Mouse (Mus musculus): ENCODE data around the gene Blm.

Blm gene

DNA sequence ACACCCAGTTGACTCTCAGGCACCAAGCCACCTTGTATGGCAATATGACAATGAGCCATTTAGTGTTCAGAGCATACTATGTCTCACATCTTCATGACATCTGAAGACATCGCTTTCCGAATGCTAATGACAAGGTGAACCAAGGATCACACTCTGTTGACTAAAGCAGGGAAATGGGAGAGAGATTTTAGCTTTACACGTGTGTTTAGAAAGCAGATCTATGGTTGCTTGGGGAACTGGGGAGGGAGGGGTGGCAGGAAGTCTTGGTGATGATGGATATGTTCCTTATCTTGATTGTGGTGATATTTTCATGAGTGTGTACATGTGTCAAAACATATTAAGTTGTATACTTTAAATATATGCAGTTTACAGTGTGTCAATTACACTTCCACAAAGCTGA lies 128.7 kb downstream of the Blm start:
- no peak for DNase-seq (ENCODE audit: low read depth, low spot score)

DNA sequence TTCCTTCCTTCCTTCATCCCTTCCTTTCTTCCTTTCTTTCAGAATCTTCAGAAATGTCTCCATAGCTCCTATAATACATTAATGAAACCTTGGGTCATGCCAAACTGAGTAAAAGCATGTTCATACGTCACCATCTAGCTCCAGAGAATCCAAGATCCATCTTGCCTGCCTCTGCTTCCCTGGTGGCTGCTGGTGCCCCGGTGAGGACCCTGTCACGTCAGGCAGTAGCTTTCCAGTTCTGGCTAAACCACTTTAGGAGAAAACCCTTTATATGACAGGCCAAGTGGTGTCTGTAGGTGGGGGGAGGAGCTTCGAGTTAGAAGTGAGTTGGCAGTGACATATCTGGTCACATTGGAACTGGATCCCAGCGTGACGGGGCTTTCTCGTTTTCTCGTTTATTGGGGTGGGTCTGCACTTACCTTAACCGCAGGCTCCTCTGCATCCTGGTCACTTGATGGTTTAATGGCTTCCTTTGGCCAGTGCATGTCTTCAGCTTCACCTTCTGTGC lies 129.7 kb downstream of the Blm start, which contains the start of gene Furin:
TSS of gene Furin (minus strand) at position 249 of the 508 bp plus-strand sequence.
- DNase-seq (ENCODE audit: low read depth, low spot score), result no peak
